Mouse (Mus musculus) MEL-GATA-1-ER (cell line): ENCODE measurements around the gene Hivep3.

Source experiments
- DNase-seq: peaks from one replicate; pipeline ENCODE4 v3.0.0-alpha.2; 2012; ENCODE audit warnings: low read depth; ENCODE audit errors: extremely low read depth

Hivep3 gene

DNA sequence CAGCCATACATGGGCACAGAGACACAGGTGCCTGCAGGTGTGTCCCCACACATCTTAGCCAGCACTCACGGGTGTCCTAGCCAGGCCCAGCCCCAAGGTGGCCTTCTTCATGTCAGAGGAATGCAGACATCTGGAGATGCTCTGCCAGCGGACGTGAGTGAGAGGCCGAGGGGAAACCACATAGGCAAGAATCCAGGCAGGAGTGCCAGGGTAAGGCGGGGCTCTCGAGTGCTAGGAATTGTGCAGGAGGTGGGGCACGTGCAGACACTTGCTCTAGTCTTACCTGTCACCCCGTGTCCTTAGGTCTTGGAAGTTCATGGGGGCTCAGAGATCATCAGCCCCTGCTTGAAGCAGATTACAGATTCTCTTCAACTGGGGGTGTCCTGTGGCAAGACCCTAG lies 412.3 kb downstream of the Hivep3 start:
- DNase-seq, result no peak

DNA sequence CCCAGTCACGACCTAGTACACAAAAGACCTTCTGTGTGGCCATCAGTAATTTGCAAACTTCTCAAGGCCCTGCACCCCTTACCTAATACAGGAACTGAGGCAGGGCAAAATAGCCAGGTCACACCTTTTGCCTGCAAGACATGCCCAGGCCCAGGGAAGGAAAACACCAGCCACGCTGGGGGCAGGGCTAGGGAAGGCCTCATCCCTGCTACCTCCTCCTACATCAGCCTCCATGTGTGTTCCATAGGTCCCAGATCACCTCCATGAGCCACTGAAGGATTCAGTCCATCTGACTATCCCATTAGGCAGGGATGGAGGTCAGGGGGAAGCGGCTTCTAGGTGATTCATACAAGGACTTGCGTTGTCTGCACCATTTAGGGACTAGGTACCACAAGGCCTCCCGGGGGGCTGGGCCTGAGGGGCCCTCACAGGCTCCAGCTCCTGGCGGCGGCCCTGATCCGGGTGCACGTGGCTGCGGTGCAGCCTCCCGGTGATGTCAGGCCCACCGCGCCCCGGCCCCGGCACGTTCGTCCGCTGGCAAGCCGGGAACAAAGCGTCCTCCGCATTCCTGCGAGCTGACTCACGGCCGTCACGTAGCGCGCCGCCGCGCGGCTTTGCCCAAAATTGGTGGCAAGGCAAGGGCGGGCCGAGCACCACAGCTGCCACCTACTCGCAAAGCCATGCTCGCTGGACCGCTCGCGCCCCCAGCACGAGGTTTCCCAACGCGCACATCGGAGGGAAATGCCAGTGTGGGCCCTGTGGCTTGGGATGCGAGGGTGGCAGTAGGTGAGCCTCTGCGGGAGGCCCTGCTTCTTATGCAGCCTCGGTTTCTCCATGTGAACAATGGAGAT lies 414.9 kb downstream of the Hivep3 start:
- no peak for DNase-seq

DNA sequence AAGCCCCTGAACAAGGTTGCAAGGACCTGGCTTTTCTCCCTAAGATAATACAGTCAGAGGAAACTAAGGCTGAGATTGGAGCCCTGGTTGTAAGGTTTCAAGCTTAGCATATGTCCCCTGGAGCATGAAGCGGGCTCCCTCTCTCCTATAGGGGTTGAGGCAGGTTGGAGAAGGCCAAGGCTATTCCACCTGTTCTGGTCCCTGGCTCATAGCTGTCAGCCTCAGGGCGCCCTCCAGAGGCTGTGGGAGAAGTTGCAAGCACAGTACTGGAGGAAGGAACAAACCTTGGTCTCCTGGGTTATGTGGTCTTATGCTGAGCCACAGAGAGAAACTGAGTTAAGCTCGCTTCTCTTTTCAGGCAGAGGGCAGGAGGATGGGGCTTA lies 415.5 kb downstream of the Hivep3 start:
- DNase-seq, result no peak

DNA sequence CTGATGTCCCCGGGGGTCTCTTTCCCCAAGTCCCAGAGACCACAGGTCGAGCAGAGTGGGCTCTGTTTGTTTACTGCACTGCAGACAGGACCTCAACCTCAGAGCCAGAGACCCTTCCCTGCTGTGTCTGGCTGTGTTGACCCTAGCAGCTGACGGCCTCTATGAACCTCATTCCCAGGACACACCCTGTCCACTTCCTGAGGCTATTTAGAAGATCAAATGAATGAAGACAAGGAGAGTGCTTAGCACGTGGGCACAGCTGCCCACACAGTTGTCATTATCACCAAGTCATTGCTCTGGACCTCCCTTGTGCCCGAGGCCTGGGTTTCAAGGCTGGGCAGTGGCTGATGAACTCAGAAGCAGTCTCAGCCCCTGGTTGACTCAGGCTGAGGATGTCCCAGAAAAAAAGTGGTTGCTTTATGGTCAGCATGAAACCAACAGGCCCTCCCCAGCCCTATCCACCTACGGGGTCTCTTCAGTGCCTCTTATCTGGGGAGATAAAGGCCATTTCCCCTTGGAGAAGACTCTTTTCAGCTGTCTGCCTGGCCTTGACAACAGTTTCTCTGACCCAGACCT lies 416.8 kb downstream of the Hivep3 start:
- no peak for DNase-seq

DNA sequence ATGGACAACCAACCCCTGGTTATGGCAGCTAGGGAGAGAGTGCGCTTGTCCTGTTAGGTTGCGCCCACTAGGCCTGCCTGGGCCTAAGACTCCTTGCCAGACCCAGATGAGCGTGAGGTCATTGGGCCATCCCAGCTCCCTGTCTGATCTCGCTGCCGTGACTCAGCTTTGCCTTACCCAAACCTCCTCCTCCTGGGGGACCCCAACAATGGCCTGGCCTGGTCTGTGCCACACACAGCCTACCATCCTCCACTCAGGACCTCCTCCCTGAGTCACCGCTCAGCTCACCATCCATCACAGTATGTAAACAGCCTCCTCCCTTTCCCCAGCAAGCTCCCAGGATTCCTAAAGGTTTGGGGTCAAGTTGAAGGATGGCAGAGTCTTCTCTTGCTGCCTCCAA lies 418.3 kb downstream of the Hivep3 start:
- no peak for DNase-seq

DNA sequence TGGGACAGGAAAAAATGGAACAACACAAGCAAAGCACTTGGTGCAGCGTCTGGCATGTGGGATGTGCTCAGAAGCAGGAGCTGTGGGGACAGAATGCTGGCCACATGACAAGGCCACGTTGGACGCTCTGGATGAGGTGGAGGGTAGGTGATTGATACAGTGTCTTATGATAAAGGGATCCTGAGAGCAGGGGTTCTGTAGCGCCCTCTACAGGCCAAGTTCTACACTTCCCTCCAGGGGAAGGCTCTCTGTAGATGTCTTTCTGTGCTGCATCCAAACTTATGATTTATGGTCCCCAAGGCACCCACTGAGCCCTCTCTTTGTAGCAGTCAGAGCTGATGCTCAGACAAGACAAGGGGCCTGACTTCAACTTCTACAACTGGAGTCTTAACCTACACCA lies 419.1 kb downstream of the Hivep3 start:
- no peak for DNase-seq

DNA sequence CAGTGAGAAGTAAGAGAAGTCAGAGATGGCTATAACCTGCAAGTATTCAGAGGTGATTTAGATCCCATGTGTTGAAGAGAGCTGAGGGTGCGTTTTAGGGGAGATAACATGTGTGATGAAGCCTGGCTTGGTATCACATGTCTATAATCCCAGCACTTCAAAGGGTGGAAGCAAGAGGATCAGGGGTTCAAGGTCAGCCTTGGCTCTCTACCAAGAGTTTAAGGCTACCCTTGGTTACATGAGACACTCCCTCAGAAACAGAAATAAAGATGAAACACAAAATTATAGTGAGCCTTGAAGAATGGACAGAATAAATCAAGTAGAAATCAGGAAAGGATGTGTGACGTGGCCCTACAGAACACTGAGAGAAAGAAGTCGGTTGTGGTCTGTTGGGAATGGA lies 420.2 kb downstream of the Hivep3 start:
- DNase-seq, result no peak

DNA sequence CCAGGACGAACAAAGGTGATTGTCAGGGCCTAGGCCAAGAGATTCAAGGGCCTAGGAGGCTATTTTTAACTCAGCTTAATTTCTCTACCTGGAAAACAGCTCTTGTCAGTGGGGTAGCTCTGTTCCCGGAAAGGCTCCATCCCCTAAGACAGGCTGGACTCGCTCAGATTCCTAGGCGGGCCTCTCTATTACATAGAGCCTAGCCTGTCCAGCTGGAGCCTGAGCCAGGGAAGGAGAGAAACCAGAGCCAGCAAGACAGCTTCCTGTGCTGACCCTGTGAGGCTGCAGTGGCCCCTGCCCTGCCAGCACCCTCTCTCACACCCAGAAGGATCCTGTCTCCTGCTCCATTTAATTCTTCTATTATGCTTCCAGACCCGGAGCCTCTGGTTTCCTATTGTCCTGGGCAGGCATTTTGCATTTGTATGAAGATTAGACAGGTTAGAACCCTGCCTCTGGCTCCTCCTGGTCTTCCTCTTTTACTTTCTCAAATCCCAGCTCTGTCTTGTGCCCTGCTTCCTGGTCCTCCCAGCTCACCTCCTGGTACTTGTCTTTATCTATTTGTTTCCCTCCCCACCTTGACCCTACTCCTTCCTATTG lies 425.2 kb downstream of the Hivep3 start:
- no peak for DNase-seq

DNA sequence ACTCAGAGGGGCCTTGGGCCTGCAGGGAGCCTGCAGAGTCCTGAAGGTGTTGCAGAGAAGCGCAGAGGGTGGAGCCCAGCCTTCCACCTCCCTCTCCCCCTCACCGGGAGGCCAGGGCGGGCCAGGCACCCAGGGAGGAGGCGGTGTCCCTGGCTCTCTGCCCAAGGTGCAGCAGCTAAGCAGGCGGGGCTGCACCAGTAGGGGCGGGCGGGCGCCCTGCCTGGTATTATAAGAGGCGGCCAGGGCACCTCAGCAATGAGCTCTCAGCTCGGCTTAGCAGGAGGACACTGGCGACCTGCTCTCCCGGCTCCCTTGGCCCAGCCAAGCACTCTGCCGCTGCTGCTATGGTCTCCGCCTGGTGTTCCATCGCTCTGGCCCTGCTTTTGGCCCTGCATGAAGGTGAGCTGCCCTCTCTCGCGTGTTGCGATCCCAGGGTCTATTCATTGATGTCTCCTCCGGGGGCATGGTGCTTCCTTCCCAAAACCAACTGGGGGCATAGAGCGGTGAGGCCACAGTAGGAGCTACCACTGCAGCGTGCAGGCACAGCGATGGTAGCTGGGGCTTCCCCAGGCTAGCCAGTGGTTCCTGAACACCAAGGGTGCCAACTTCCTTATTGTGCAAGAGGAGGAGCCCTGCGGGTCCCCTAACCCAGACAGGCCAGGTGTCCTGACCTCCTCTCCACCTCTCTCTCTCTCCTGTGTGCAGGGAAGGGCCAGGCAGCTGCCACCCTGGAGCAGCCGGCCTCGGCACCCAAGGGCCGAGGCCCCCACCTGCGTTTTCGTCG lies 427.8 kb downstream of the Hivep3 start, which contains the start of gene Edn2:
Edn2 (plus strand) TSS at position 41 of the 784 bp plus-strand sequence.
- no peak for DNase-seq

DNA sequence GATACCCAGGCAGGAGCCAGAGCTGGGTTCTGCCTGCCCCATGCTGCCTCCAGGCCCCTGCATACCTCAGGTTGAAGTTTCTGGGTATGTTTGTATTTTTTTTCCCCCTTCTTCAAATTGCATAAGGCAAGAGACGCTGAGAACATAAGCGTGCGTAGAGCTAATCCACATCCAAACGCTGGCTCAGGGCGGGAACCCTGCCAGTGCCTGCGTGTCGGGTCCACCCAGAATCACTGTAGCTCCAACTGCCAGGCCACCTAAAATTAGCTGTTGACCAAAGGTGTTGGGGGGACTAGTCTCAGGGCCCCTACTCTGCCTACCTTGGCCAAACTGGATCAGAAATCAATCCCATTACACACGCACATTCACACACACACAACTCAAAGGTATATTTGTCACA lies 429.0 kb downstream of the Hivep3 start:
- DNase-seq, result no peak

DNA sequence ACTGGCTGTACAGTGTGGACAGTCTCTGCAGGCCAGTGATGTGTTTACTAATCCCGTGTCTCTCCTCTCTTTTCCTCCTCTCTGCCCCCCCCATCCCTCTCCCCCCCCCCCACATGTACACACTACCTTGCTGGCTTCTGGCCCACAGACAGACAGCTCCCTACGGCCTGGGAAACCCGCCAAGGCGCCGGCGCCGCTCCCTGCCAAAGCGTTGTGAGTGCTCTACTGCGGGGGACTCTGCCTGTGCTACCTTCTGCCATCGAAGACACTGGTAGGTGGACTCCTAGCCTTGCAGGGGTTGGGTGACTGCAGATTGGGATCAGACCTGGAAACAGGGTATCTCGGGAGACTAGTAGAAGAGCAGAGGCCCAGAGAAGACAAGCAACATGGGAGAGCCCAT lies 429.7 kb downstream of the Hivep3 start:
- no peak for DNase-seq

DNA sequence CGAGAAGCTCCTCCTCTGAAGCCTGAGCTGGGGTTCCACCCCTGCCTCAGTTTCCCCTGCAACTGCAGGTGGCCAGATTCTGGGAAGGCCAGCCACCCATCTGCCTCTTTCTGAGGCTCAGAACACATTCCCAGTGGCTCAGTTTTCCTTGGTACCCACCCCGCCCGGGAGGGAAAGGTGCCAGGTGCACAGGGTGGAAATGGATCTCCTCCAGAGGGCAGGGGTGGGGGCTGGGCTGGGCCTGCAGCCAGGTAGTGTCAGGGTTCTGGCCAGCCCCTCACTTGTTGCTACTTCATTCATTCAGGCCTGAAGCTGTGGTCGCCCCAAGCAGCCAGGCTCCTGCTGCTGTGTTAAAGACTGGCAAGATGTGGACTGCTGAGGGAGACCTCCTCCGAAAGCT lies 430.7 kb downstream of the Hivep3 start:
- no peak for DNase-seq

DNA sequence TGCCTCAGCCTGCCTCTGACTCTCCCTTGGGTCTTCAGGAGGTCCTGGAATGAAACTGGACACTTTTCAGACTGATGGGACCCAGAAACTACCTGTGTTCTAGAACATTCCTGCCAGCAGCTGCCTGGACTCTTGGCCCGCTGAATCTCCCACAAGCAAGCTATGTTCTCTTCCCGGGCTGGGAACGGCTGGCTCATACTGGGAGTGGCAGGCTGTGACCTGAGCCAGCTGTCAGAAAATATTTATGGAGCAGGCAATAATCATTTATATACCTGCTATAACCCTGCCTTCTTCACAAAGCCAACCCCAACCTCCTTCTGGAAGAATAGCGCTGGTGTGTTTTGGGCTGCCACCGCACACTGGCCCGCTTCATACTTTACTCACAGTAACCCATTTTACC lies 434.2 kb downstream of the Hivep3 start:
- DNase-seq, result no peak

DNA sequence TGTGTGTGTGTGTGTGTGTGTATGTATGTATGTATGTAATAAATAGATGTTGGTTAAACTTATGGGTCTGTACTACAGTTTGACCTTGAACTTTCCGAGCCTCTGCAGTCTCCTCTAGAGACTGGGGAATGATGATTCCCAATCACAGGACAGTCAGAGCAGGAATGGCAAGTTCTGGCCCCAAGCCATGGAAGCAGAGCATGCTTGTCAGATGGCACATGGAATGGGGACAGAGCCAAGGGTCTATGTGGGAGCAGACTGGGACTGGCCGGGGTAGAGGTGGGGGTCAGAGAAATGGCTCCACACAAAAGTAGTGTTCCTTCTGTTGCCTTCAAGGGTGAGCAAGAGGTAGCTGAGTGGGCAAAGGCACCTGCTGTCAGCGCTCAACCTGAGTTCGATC lies 434.8 kb downstream of the Hivep3 start:
- DNase-seq, result no peak

DNA sequence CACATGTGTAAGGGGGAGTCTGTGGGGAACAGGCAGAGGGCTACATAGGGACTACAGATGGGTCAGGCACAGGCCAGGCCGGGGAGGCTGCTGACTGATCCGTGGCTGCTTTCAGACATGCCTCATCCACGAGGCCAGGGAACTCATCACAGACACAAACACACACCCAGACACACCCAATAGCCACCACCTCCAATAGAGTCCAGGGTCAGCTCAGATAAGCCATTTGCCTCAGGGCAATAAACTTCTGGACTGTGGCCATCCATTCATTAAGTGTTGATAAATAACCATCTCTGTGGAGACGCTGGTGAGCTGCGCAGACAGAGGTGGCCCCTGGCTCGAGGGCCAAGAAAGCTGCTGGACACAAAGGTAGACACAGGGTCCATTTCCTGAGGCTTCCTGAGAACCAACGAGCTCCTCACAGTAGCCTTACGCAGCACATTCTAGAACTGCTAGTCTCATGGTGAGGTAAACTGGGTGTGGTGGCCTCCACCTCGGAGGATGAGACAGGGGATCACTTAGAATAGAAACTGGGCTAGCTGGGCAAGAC lies 436.9 kb downstream of the Hivep3 start:
- no peak for DNase-seq

DNA sequence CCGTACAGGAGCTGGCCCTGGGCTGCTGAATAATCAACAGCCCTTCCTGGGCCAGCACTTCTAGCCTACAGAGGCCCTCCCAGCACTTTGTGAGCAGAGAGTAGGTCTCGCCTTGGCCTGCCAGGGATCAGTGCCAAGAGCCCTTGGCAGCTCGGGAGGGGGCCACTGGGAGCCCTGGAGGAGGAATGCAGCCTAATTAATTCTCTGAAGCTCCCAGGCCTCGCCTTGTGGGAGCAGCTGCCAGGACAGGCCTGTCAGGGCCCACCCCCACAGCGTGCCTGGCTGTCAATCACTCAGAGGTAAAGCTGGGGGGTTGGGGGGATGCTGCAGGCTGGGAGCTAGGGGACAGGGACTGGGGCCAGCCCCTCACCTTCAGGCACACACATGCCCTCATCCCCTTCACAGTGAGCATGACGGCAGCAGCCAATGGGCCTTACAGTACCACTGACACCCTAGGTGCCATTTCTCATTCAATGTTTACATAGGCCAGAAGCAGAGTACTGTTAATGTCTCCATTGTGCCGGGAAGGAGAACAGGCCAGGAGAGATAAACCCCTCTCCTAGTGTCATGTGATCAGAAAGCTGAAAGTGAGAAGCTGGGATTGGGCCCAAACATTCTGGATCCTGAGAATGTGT lies 438.6 kb downstream of the Hivep3 start:
- DNase-seq, result no peak

DNA sequence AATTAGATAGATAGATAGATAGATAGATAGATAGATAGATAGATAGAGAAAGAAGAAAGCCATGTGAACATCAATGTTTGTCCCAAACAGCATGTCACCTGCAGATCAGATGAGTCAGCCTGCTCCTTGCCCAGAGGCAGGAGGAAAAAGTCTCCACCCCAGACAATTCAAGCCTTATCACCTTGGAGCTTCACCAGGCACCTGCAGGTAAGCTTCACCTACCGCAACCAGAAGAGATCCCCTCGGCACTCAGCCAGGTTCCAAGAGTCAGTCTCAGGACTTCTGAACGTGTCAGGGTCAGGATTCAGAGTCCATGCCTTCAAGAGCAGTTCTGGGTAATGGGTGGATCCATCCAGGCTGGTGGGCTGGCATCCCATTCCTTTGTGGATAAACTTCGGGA lies 445.5 kb downstream of the Hivep3 start:
- DNase-seq, result no peak

DNA sequence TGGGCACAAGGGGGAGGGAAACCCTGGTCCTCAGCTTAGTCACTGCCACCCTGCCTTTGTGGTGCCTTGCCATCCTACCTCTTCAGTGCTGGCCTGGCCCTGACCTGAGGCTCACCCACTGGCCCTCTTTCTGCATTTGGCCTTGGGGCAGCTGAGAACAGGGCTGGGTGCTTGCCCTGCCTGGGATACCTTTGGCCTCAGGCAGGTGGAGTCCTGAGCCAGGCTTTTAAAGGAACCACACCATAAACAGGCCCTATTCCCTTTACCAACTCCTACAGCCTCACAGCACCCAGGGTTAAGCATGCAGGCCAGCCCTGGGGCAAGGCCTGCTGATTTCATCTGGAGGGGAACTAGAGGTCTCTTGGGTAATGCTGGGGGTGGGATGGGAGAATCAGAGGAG lies 447.0 kb downstream of the Hivep3 start:
- DNase-seq, result no peak

DNA sequence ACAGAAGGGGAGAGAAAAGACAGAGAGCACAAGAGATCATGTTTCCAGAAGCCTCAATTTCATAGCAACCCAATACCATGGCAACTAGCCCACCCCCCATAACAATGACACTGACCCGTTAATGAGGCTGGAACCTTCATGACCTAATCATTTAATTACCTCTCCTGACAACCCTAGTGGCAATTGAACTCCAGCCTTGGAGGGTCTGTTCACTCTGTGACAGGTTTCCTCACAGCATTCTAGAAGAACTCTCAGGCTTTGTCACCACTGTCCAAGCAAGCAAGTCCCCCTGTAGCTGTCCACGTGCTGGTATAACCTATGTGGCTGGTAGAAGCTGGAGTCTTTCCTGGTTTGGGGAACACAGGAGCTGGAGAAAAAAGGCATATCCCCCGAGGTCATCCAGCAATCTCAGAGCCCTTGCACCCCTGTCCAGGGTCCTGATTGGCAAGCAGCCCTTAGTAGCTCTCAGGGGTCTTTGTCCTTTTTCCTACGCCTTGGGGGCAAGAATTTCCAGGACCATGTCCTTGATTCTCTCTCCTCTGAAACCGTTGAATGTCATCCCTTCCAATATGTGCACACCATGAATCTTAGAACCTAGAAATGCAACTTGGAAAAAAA lies 450.9 kb downstream of the Hivep3 start:
- no peak for DNase-seq

DNA sequence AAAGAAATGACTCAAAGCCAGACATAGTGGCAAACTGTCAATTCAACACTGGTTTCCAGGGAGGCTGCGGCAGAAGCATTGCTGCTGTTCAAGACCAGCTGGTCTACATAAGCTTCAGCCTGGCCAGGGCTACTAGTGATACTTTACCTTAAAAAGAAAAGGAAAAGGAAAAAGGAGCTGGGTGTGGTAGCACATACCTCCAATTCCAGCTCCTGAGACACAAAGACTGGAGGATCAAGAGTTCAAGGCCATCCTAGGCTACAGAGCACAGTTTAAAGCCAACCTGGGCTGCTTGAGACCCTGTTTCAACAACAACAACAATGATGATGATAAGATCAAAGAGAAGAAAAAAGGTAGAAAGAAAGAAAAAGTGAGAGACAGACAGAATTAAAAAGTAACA lies 452.9 kb downstream of the Hivep3 start:
- no peak for DNase-seq

DNA sequence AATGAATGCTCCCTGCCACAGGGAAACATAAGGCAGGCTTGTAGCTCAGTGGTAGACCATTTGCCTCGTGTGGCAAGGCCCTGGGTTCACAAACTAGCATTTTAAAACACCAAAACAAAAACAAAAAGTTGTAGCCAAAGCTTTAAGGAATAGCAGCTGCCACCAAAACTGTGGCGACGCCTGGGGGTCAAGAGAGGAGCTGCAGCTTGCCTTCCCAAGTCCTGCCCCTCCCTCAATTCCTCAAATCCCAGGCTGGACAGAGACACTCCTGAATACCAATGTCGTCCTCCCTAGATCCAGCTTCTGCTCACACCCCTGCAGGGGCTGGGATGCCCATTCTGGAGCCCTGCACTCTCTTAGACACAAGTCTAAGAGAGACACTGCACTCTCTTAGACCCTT lies 453.4 kb downstream of the Hivep3 start:
- no peak for DNase-seq
